Mouse (Mus musculus): ENCODE measurements around the gene Cdkn2a.
A peak's percentile ranks its signal among the peaks of the same experiment; 100 is the strongest.

Gene Cdkn2a

GRCm38 (mm10) chr4:89294486-89295440, at the start of gene Cdkn2a:
Gene Cdkn2a, minus strand, starts transcription at chr4:89294653.
- peak; percentile 52 to 67 for DNase-seq (ENCODE audit: low spot score in 2 of 2)

DNA sequence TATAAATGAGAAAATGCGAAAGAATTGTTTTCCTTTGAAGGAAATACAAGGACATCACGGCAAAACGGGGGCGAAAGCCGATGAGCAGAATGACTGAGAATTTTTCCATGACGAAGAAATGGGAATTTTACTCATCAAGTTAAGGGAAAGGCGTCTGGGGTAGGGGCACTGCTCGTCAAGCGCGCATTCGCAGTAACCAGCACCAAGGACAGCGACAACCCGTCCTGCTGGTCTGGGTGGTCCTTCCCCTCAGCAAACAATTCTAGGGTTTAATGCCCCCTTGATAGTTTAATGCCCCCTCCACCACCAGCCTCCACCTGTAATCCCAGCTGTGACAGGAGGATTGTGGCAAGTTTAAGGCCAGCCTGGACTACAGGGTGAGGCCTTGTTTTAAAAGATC, 19.0 kb upstream of the Cdkn2a start:
- DNase-seq (ENCODE audit: low spot score in 2 of 2): no peak

DNA sequence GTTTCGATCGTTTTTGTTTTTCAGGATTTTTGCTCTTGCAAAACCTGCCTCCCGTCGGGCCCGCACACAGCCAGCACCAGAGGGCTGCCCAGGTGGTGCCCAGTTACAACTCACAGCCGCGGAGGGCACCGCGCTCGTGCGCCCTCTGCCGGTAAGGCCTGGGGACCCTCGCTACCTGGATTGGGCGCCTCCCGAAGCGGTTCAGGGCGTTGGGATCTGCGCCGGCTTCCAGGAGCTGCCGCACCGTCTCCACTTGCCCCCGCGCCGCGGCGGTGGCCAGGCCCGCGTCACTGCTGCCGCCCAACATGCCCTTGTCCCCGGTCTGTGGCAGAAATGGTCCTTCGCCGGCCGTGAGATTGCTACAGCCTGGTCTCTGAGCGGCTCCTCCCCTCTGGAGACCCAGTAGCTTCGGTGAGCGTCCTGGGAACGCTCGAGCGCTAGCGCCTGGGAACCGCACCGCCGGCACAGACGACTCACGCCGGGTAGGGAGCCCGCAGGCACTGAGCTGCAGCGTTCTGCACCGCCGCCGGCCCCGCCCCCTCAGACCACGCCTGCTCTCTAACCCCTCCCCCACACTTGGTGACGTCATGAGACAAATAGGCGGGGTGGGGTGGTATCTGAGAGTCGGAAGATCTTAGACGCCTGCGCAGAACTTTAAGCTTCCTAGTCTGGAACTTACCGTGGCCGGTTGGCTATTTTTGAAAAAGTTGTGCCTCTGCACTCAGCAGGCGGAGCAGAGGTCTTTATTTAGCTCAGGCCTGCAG, 16.2 kb upstream of the Cdkn2a start, which contains the start of gene Cdkn2b:
Cdkn2b (minus strand) TSS at position 549 of the 764 bp plus-strand sequence.
- peak; percentile 56 to 66 for DNase-seq (ENCODE audit: low spot score in 2 of 2)

- no peak for DNase-seq (ENCODE audit: low spot score in 2 of 2)
Observed at GRCm38 (mm10) chr4:89309996-89310395, 15.5 kb upstream of the Cdkn2a start.

DNA sequence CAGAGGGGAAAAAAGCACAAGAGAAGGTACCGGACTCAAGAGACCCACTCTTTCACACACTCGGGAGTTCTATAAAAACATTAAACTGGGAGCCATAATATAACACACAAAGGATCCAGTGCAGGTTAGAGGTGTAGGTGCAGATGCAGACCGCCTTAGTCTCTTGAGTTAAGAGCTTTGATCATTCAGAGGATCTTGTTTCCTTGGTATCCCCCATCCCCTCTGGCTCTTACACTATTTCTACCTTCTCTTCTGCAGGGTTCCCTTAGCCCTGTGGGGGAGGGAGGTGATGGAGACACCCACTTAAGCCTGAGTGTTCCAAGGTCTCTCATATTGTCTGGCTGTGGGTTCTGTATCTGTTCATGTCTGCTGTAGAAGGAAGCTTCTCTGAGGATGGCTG, 13.5 kb upstream of the Cdkn2a start:
- DNase-seq (ENCODE audit: low spot score in 2 of 2): no peak

DNA sequence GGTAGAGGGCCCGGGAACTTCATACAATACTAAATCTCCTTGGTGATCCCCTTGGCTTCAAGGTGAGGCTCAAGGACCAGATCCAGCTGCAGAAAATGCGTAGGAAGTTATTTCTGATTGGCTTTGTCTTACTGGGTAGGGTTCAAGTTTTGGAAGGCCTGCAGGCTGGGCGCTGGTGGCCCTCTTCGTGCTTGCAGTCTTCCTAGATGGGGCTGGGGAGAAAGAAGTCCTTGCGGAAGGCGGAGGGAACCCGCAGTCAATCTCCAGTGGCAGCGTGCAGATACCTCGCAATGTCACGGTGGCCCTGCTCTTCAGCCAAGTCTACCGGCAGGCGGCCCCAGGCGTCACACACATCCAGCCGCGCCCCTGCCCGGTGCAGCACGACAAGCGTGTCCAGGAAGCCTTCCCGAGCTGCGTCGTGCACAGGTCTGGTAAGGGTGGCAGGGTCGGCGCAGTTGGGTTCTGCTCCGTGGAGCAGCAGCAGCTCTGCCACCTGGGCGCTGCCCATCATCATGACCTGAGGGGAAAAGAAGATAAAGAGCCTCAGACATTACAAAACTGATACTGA, 12.4 kb upstream of the Cdkn2a start:
- DNase-seq (ENCODE audit: low spot score in 2 of 2): no peak

DNA sequence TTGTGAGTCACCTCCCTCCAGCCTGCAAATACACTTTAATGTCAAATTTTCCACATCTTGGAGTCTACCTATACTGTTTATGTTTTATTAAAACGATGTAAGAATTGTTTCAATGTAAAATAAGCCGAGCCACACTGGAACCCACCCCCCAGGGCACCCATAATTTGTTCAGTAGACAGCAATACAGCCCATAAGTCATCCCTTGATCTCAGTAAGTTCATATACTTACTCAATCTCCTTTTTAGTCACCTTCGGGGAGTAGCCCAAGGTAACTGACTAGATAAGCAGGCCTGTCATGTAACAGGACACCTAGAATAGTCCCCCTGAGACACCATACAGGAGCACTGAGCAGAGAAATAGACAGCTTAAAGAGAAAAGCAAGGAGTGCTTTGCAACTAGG, 11.2 kb upstream of the Cdkn2a start:
- no peak for DNase-seq (ENCODE audit: low spot score in 2 of 2)

GRCm38 (mm10) chr4:89303281-89303995, 9.0 kb upstream of the Cdkn2a start:
- DNase-seq (ENCODE audit: low spot score in 2 of 2): no peak

DNA sequence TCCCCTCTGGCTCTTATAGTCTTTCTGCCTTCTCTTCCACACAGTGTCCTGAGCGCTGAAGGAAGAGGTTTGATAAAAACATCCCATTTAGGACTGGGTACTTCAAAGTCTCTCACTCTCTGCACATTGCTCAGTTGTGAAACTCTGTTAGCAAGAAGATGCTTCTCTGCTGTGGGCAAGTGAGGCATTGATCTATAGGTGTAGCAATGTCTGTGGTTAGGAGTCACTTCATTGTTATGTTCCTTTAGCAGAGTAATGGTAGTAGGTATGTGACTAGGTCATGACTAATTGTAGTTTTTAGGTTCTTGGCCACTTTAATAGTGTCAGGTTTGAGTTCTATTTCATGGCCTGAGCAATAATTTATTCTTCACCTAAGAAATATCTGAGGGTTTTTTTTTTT, 7.7 kb upstream of the Cdkn2a start:
- DNase-seq (ENCODE audit: low spot score in 2 of 2): no peak

DNA sequence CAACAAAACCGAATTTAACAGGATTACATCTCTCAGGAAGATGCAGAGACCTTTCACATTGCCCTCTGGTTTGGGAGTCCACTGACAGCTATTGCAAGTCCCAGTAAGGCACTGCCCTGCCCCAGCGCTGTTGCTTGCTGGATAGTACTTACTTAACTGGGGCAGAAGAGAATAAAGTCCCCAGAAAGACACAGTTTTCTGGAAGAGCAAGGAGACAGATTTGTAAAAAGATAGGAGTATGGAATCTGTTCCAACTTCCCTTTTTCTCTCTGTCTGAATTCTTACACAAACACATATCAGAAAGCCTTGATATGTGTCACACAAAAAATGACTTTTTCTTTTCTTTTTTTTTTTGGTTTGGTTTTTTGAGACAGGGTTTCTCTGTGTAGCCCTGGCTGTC, 5.3 kb upstream of the Cdkn2a start:
- DNase-seq (ENCODE audit: low spot score in 2 of 2): no peak

DNA sequence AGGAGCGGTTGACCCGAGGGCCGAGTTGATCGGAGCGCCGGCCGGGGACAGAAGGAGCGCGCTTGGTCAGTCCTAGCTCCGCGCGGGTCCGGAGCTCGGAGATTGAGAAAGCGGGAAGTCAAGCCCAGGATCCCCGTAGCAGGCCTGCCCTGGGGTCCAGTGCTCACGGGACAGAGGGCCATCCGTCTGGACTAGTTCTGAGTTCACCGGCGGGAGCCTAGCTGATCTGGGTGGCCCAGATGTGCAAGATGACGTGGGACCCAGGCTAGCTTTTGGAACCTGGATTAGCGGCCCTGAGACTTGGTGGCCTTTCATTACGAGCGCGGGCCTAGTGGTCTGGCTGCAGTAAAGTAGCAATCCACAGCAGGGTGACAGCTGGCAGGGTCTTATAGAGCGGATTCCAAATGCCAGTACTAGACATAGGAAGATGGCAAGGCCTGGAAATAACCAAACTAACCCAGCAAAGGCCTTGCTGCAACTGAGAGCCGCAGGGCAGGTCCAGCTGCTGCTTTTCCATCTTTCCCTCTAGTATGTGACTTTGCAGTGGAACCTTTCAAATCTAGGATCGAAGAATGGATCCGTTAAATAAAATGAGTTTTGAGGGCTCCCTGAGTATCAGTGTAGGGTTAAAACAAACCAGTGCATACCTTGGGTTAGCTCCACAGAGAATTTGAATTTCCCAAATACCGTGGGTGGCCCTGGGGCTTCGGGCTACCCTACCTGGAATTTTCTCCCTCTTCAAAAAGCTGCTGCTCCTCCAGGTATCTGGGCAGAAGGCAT, 1.2 kb upstream of the Cdkn2a start:
- no peak for DNase-seq (ENCODE audit: low spot score in 2 of 2)

GRCm38 (mm10) chr4:89294091-89294485, 365 bp downstream of the Cdkn2a start:
- no peak for DNase-seq (ENCODE audit: low spot score in 2 of 2)

- no peak for DNase-seq (ENCODE audit: low spot score in 2 of 2)
Observed at GRCm38 (mm10) chr4:89293516-89293915, 937 bp downstream of the Cdkn2a start.

DNA sequence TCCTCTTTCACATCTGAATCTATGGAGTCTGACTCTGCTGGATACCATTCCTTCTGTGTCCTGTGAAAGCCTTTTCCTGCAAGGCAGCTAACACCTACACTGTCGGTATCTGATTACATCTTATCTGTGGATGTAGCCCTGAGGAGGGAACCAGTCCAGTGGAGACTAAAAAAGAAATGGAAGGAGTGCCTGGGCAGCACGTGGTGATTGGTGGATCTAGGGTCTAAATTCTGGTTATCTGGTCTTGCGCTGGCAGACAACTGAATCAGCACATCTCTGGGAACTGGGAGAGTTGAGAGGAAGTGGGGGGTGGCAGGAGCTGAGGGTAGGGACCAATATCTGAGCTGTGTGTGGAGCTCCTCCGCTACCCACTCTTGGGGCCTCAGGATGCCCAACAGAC, 5.4 kb downstream of the Cdkn2a start:
- no peak for DNase-seq (ENCODE audit: low spot score in 2 of 2)

DNA sequence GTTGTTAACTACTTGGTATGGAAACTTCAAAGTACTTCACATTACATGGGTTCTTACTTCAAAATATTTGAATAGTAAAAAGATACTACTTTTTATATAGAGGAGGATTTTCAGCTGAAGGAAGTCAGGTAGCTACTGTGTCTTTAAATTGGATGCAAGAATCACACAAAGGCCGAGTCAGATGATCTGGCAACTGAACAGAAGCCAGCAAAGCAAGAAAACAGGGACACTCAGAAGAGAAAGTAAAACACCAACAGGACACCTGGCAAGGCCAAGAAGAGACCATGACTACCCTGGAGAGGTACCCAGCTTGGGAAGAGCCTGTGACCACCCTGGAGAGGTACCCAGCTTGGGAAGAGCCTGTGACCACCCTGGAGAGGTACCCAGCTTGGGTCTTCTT, 7.9 kb downstream of the Cdkn2a start:
- DNase-seq (ENCODE audit: low spot score in 2 of 2): no peak

- no peak for DNase-seq (ENCODE audit: low spot score in 2 of 2)
Observed at GRCm38 (mm10) chr4:89285688-89286087, 8.8 kb downstream of the Cdkn2a start.

- no peak for DNase-seq (ENCODE audit: low spot score in 2 of 2)
Observed at GRCm38 (mm10) chr4:89282661-89283060, 11.8 kb downstream of the Cdkn2a start.

DNA sequence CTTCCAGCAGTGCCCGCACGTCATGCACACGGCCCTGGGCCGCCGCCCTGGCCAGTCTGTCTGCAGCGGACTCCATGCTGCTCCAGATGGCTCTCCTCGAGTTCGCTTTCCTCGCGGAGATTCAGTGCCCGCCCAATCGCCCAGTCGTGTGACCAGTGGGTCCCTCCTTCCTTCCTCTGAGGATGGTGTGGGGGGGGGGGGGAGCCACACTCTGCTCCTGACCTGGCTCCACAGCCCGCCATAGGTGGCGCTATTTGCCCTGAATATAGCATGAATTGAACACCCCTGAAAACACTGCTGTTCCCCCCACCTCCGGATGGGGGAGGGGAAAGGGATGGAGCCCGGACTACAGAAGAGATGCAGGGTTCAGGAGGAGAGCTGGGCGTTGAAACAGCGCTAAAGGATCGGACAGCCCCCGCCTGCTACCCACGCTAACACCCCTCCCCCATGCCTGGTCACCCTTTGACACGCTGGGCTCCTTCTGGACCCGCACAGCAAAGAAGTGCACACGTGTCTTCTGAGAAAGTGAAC, 12.4 kb downstream of the Cdkn2a start:
- no peak for DNase-seq (ENCODE audit: low spot score in 2 of 2)

DNA sequence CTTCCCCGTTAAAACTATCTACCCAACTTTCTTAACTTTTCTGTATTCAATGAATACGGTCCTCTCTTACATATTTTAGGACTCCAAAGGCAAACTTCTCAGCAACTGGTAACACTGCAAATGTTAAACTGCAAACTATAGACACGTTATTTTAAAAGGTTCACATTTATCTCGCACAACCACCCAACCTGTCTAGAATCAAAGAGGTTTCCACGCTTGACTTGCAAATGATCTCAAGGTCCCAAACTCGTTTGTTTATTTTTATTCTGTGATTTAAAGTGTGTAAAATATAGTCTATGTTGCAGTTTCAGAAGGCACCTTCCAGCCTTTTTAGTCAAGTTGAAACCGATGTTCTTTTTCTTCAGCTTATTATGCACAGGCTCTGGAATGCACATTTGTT, 13.2 kb downstream of the Cdkn2a start:
- no peak for DNase-seq (ENCODE audit: low spot score in 2 of 2)

GRCm38 (mm10) chr4:89279641-89280040, 14.8 kb downstream of the Cdkn2a start:
- DNase-seq (ENCODE audit: low spot score in 2 of 2): no peak
